Mouse (Mus musculus) CH12.LX (cell line): ENCODE measurements at regions not wholly inside any gene's neighbourhood (a gene's known extent, or its start where the extent isn't known, plus 50 kb on each side); places are given as distances from the start of the nearest gene placed in this dataset.

Experiments used
- MAZ ChIP-seq: IDR thresholded peaks from 2 replicates; pipeline ENCODE4 v1.6.1; 2012; ENCODE audit warnings: low read depth, mild to moderate bottlenecking, inconsistent platforms, low read length, improper control_type of control experiment, moderate library complexity
- POLR2A ChIP-seq: IDR thresholded peaks from 2 replicates; pipeline ENCODE4 v1.6.1; 2011; ENCODE audit warnings: low read depth, mild to moderate bottlenecking, improper control_type of control experiment, low read length

DNA sequence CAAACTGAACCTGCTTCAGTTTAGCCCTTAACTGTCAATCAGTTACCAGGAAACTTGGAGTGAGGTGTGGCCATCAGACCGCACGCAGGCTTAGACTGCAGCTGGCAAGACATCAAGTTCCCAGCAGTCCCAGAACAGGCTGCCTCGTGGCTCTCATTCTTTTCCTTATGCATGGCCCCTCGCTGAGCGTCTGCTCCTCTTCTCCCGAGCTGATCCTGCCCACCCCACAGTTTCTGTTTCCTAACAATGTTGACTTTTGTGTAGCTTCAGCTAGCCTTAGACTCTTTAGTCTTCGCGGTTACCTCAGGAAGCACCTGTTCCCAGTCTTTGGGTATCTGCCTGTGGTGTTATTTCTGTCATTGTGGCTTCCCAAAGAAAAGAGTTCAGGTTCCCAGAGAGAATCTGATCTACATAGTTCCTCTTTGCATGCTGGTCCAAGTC is 66.1 kb upstream of the Atp1a1 start:
- TF ChIP-seq MAZ, result no peak
- no peak for TF ChIP-seq POLR2A
